Mouse (Mus musculus) large intestine, adult 2 months (tissue): ENCODE measurements around the gene Etv1. TPM values are rescaled to one million over a fixed set of nuclear protein-coding genes. Genes with fewer than 3 reads are reported as not detected.
"Not testable (repeated sequence)": the region's sequence is repeated elsewhere in the genome, so short reads cannot be mapped to it uniquely, and the experiment has no call there.

Experiments used
- DNase-seq: peaks from one replicate; pipeline ENCODE4 v3.0.0-alpha.2; 2012; ENCODE audit warnings: low read depth, low spot score
- WGBS: fragments of 180-500 bp; shearing (Covaris S2); methylation state at CpG from one replicate; pipeline ENCODE4 v1.1.7; 2018; 5-methylcytosine and 5-hydroxymethylcytosine counted together
- polyA plus RNA-seq: library from polyadenylated mRNA; depleted of rRNA; stranded (reverse); fragments of >200 nt; gene quantifications from 2 replicates; pipeline ENCODE4 v1.2.3, GENCODE M21; 2012

Gene Etv1
- polyA plus RNA-seq, 1 experiment: 1.8 TPM

DNA sequence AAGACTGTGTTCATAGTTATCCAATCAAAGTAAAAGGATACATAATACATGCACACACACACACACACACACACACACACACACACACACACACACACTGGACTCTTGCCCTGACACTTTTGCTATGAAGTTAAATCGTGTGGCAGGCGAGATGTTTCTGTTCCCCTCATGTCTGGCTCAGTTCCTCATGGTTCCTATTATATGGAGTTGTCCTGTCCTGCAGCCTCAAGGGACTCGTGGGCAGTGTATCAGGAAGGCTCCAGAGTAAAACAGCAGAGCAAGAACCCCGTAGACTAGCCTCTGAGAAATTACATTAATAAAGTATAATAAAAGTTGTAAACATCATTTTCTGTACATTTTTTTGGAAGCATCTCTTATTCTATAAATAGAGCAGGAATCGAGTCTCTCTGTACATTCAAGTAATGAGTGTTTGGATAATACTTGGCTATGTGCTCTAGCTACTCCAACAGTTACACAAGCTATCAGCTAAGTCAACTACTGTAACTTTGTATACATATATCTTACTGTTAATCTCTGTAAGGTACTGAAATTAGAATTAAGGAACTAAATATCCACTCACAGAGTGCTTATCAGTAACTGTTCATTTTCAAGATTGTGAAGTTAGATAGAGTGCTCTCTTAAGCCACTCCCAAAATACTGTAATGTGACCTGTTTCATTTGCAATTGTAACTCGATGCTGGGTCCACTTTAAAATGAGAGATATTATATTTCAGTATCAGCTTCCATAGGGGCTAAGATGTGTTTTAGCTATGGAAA is 35.0 kb downstream of the Etv1 start:
- DNase-seq: no peak
- WGBS: 46% methylated on average over 6 of the region's 6 CpGs

DNA sequence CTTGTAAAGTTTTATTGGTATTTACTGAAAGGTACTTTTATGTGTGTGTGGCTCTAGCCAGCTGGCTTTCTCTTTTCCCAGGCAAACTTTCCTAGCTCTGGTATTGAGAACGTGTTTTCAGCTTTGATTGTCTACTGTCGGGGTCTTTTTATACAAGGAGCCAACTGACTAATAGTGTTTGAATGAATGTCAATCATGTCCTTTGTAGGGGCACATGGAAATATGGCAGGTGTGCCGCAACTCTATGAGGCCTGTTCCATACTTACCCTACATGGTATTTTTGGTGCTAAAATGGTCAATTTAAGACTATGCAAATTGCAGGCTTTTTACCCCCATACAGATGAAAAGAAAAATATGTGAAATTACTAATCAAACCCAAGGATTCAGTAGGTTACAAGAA is 37.1 kb downstream of the Etv1 start:
- 62% methylated on average over 3 of the region's 3 CpGs for WGBS
- no peak for DNase-seq

DNA sequence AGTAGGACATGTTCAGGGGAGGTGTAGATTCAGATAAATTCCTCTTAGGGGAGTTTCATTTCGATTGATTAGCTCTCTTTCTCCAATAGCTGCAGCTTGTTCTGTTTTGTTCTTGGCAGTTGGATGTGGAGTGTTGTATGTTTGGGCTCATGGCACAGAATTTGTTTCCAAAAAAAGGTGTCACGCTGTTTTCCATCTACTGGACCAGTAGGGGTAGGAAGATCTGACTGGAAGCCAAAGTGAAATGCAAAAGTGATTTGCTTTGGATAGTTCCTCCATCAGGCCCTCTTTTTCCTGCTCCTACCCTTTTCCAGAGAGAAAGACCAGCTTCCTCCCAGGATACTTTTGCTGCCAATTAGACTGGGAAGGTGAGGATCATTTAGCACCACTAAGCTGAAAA is 39.1 kb downstream of the Etv1 start:
- no peak for DNase-seq
- WGBS: 84% methylated on average over 2 of the region's 2 CpGs

GRCm38 (mm10) chr12:38820642-38821041 is 41.5 kb downstream of the Etv1 start:
- 28% methylated on average over 4 of the region's 4 CpGs for WGBS
- no peak for DNase-seq

DNA sequence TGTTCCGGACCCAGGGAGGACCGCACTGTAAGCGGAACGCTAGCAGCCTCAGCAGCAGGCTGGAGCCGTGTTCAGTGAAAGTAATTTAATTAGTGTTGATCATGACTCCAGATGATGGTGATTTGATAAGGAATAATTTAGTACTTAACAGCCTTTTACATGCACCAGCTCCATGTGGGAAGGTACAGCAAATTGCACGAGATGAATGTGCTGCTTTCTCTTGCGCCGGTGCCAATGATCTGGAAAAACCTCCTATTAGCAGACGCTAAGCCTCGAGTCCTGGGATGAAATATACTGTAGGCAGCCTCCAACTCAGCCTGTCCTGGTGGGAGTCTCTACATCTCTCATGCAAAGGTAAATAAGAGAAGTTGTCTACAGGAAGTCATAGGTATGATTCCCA is 45.2 kb downstream of the Etv1 start:
- 93% methylated on average over 10 of the region's 10 CpGs for WGBS
- no peak for DNase-seq

GRCm38 (mm10) chr12:38832981-38833380 is 53.8 kb downstream of the Etv1 start:
- WGBS: 95% methylated on average over 10 of the region's 10 CpGs
- no peak for DNase-seq

- 73% methylated on average over 4 of the region's 4 CpGs for WGBS
Observed at GRCm38 (mm10) chr12:38834581-38834980, 55.4 kb downstream of the Etv1 start.

DNA sequence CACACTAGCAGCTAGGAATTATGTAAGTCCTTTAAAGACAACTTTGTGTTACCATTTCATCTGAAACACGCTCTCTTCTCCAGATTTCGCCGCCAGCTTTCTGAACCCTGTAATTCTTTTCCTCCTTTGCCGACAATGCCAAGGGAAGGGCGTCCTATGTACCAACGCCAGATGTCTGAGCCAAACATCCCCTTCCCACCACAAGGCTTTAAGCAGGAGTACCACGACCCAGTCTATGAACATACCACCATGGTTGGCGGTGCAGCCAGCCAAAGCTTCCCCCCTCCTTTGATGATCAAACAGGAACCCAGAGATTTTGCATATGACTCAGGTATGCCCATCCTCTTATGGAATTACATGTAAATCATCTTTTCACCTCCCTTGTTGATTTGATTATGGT is 55.8 kb downstream of the Etv1 start:
- 93% methylated on average over 7 of the region's 8 CpGs for WGBS
- not testable (repeated sequence) for DNase-seq

More at GRCm38 (mm10) chr12:38834581-38834980, 55.4 kb downstream of the Etv1 start:
- DNase-seq: no peak

GRCm38 (mm10) chr12:38843801-38844295 is 64.7 kb downstream of the Etv1 start:
- DNase-seq: no peak
- WGBS: 45% methylated on average over 1 of the region's 1 CpGs

- 77% methylated on average over 6 of the region's 6 CpGs for WGBS
Observed at GRCm38 (mm10) chr12:38847500-38848261, 68.5 kb downstream of the Etv1 start.

GRCm38 (mm10) chr12:38849994-38850393 is 70.8 kb downstream of the Etv1 start:
- WGBS: 65% methylated on average over 5 of the region's 5 CpGs
- no peak for DNase-seq

More at GRCm38 (mm10) chr12:38847500-38848261, 68.5 kb downstream of the Etv1 start:
- DNase-seq: no peak

GRCm38 (mm10) chr12:38854274-38854673 is 75.1 kb downstream of the Etv1 start:
- DNase-seq: no peak
- 75% methylated on average over 5 of the region's 5 CpGs for WGBS

DNA sequence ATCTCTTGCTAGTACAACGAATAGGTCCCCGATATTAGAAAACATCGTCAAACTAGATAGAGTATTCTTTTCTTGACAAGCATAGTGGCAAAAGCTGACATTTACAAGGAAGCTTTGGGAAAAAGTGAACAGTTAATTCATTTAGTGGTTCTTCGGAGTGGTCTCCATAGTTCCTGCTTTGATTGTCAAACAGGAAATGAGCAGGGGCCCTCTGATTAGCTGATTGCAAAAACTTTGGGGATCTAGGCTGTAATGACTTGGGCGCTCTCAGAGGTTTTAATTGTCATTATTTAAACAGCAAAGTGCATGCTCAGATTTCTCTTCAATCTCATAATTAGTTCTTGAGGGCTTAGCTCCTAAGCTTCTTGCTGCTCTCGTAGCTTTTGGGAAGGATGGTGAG is 75.6 kb downstream of the Etv1 start:
- WGBS: 84% methylated on average over 6 of the region's 6 CpGs
- DNase-seq: no peak

- DNase-seq: no peak
- 78% methylated on average over 4 of the region's 4 CpGs for WGBS
Observed at GRCm38 (mm10) chr12:38859675-38860074, 80.5 kb downstream of the Etv1 start.

DNA sequence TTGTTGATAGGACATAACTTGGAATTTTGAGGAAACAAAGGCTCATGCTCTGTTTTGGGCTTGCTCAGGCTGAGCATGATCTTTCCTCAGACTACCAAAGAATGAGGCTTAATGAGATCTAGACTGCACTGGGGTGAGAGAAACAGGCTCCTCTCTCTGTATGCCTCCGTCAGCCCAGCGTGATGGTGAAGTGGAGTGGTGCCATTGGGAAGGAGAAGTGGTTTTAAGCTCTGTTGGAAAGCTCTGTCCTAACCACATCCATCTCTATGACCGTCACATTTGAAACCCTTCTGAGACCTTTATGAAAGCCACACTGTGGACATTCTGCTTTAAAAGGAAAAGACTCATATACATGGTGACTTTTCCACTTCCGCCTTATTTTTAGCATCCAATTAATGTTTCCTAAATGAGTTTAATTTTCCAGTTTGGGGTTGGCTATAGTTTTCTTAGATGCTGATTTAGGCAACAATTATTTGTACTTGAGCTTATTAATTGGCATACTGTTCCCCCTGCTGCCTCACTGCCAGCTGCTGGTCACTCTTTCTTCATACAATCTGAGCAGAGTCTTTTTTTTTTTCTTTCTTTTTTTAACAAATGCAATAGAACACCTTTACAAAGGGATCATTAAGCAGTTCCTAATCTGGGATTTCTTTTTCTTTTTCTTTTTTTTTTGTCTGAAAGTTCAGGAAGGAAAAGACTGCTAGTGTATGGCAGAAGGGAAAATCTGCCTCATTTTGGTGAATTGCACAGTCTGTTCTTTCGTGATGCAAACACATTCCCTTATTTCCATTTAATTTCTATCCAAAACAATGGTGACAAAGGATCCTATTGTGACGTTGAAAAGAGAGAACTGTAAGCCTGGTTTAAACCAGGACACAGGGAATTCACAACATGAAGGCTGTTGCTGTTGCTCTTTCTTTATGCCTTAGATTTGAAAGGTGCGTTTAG is 81.3 kb downstream of the Etv1 start:
- DNase-seq: no peak
- WGBS: 80% methylated on average over 7 of the region's 7 CpGs

- 48% methylated on average over 4 of the region's 4 CpGs for WGBS
- DNase-seq: no peak
Observed at GRCm38 (mm10) chr12:38863395-38863794, 84.2 kb downstream of the Etv1 start.

DNA sequence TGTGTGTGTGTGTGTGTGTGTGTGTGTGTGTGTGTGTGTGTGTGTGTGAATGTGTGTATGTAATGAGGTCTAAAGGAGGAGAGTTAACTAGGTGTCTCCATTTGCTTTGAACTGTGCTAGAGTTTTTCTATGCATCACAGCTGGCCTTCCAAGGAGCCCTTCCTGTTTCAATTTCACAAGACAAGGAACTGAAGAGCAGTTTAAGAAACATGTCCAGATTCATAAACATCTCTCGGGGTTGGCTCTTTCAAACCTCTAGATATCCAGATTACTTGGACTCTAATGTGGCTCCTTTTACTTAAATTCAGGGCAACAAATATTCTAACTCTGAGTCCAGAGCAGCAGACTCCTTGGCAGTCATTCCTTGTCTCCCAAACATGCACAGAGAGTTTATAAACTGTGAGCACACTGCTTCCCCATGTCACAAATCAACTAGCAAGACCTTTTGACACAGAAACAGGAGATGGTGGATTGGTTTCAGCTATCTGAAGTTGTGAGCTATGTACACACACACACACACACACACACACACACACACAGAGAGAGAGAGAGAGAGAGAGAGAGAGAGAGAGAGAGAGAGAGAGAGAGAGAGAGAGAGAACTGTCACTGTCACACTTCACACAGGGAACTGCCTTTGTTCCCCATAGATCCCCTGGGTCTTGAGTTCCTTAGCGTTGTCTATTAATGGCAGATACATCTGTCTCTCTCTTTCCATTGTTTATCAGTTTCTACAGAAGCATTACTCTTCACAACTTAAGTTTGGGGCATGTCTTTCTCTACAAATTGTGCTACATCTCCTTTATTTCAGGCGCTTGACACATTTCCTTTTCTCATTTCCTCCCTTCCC is 85.0 kb downstream of the Etv1 start:
- 68% methylated on average over 3 of the region's 3 CpGs for WGBS
- DNase-seq: no peak

DNA sequence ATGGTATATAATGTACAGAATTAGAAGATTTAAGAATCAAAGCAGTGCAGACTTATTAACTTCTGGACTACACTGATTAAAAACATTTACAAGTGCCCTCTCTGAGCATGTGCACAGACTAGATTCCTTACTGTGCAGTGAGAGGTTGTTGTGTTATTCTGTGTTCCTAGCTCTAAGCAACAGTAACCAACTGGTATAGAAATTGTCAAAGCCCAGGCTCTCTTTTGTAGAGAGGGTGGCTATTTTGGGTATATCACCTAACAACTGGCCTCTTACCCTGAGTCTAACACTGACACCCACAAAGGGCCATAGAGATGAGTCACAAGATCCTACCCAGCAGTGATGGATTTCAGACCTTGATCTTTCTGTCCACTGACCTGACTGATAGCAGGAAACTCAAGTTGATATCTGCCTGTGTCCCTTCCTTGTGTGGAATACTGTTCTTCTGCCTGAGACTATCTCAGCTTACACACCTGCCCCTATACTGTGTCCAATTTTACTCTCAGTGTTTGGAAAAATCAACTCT is 95.4 kb downstream of the Etv1 start:
- DNase-seq: no peak

DNA sequence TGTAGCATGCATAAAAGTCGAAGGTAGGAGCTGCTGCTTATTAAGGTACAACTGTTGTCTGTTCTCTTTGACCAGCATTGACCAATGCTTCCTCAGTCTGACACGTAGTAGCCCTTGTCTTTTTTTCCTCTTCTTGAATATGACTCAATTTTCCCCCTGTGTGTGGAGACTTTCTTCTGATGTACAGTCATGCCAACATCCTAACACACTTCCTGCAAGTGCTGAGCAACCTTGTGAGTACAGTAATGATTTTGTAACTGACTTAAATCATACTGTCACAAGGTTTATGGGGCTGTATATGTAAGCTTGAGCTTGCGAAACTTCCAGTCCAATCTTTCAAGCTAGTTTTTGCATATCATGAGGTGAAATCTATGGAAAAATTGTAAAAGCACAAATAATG is 125.3 kb downstream of the Etv1 start:
- no peak for DNase-seq
- 59% methylated on average over 3 of the region's 3 CpGs for WGBS
